Mouse (Mus musculus) T-helper 2 cell (primary cell): ENCODE measurements around the gene Gm20388.

ENCODE experiments used
- in situ Hi-C: fragments of 300-600 bp; cut with MboI, MseI; formaldehyde crosslinking; loops from one replicate; pipeline ENCODE4 v1.15.1; 2025; ENCODE audit warnings: high pct_unique_total_duplicates

Gene Gm20388

DNA sequence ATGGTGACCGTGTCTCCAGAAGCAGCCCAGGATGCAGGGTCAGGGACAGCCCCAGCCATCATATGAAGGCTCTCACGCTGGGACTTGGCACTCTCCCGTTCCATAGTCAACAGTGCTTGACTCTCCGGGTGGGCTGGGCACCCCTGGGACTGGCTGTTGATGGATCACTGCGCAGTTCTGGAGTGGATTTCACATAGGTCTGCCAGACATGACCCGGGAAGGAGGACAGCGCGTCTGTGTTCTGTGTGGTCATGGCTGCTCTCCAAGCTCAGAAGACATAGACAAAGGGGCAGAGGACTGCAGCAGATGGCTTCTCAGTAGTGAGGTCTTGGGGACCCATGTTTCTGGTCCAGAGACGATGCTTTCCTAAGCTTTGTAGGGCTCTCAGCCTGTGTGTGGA, 2140.0 kb downstream of the Gm20388 start:
- in situ Hi-C loops = loop anchor here (5.0 kb wide), 1 partner anchor 82 kb away; no protein-coding TSS in a partner anchor

DNA sequence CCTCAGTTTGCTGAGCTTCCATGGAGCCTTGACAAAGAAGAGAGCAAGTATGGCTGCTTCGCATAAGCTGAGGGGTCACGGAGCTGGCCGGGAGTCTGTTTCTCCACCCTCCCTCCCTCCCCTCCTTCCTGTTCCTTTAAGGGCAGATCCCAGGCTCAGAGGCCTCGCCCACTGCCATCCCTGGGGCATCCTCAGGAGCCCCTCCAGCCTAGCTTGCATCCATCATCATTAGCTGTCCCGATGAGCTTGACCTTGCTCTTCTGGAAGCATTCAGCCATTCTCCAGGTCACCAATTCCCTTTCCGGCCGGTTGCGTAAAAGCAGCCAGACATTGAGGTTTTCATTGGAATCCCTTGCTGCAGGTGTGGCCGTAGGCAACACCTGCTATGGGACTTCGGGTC, 2144.7 kb downstream of the Gm20388 start:
- in situ Hi-C loops = no loop called here

DNA sequence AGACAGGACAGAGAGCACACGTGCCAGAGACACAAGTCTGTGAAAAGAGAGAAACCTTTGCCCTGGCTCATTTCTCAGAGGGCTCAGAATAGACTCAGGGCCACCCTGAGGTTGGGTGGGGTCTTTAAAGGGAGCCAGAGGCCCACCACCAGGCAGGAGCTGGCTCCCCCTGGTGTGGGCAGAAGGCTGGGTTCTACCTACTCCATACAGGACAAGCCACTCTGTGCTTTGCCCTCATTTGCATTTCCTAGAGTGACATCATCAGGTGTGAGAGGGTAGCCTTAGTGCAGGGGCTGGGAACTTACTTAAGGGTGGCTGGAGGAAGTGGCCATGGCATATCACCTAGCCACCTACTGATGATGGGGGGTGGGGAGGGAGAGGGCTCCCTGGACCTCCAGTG, 2145.5 kb downstream of the Gm20388 start:
- in situ Hi-C loops = no loop called here

DNA sequence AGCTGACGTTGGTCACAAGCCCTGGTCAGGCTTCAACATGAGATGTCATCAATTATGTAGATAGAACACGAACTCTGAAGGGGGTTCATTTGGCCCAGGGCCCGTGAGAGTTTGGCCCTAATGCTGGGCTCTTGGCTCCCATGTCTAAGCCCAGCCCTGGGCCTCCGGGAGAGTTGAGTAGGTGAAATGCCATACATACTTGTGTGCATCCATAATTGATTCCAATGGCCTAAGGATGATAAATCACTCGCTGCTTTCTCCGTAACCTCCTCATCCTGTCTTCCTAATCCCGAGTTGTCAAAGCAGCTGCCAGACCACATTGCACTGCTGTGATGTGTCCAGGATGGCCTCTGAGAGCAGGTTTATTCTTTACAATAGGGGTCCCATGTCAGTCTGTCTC, 2146.2 kb downstream of the Gm20388 start:
- in situ Hi-C loops = no loop called here

DNA sequence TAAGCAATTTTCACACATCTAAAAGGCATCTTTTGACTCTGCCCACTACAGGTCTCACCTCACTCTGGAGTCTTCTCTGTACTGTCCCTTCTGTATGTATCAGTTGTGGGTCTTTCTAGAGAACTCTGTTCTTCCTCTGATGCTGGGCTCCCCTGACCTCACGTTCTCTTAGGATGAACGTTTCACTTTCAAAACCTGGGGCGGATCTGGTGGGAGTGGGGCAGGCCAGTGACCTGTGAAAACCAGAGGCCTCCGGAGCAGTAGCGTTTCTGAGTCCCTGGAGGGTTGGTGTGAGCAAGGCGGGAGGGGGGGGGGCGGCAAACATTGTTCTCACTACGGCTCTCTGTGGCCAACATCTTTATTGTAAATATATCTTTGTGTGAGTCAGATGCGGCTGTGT, 2147.9 kb downstream of the Gm20388 start:
- in situ Hi-C loops = no loop called here

DNA sequence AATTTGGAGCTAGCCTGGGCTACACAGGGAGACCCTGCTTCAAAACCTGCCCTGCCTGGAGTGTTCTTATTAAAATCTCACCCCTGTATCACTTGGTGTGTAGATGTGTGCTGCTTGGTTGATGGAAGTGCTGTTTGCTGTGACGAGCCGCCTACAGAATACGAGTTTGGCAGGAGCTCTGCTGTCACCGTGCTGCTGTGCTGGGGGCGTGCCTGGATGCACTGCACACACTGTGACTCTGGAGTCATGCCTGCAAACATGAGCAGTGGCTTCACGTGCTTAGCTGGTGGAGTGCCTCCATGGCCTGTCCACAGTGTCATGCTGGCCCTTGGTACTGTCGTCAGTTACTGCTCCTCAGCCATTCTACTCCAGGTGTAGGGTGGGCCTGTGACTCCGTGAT, 2148.3 kb downstream of the Gm20388 start:
- in situ Hi-C loops = no loop called here

DNA sequence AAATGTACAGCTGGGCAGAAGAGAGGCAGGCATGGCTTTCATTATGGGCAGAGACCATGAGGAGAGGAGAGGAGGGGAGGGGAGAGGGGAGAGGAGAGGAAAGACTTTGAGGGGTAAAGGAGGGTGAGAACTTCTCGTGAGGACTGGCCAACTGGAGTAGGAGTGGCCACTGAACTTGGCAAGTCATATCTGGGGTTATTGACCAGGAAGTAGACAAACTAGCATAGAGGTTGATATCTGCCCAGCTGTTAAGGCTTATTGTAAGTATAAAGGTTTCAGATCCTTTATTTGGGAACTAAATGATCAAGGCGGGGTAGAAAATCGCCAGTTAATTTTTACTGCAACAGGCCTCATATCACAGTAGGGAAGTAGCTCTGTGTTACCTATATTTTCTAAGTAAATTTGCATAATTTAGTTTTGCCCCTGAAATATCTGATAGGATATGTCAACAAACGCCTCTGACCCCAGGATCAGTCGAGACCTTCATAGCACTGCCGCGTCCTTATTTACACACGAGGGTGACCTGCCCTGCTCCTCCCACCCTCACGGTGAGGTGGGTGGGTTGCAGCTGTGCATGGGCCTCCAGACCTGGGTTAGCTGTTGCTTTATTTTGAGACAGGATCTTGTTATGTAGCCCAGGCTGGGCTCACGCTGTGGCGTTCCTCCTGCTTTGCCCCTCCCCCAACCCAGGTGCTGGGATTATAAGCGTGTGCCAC, 2152.0 kb downstream of the Gm20388 start:
- in situ Hi-C loops = no loop called here

DNA sequence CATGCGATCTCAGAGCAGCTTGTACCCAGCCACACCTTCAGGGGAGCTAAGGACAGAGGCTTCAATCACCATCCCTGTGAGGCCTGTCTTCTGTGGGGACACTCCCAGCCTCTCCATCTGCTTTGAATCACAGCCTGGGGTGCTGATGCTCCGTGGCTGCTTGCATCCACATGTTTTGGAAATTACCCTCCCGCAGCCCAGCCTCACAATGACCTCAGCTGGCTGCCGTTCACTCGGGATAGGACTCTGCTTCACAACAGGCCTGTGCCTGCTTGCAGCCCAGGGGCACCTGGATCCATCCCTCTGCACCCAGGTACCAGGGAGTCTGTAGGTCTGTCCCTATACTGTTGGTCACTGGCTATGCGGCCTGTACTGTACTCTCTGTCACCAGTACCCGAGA, 2153.7 kb downstream of the Gm20388 start:
- in situ Hi-C loops = no loop called here

DNA sequence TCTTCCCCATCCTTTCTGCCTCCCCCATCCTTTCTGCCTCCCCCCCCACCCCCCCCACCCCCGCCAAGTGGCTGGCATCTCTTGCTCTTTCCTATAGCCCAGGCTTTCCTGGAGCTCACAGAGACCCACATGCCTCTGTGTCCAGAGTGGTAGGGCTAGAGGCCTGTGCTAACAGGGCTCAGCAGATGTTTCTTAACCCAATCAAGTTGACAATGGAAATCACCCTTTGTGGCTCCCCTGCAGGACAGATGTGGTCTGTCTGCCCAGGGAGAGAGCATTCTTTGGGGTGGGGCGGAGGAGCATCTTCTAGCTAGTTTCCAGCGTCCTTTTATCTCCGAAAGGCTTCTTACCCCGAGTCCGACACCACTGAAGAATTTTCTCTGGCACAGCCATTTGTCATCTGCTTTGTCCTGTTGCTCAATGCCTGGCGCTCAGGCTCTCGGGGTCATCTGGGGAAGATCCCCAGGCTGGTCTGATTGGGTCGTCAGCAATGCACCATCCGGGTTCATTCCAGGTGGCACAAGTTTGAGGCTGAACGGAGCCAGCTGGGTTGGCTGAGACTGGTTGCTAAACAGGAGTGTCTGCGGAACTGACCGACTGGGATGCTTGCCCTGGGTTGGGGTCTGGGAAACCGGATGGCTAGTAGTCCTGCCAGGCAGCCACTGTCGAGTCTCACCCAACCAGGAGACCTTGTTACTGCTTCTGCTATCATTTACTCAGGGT, 2157.3 kb downstream of the Gm20388 start:
- in situ Hi-C loops = no loop called here

DNA sequence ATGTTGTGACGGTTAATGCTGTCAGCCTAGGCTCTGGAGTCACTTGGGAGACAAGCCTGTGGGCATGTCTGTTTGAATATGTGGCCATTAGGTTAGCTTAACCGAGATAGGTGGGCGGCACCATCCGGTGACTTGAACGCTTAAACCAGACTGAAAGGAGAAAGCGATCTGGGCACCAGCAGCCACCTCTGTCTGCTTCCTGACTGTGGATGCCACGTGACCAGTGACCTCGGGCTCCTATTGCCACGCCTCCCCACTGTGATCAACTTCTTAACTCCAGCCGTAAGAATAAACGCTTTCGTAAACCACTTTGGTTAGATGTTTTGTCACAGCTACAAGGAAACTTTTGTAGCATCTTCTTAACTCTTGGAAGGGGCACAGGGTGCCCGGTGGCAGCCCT, 2158.0 kb downstream of the Gm20388 start:
- in situ Hi-C loops = no loop called here

DNA sequence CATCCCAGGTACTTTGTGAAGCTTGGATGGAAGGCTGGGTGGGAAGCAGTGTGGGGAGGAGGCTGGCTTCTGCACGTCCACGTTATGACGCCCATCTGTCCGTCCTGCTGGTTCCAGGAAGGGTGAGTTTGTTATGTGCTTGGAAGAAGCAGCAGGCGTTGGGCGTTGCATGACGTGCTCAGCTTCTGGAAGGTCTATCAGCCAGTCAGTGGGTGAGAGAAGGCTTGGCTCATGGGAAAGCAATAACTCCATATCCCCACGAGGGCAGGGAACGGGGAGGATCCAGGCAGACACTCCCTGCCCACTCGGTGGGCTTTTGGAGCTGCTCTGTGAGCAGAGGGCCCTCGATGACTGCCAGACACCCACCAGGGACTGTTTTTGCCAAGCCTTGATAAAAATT, 2158.6 kb downstream of the Gm20388 start:
- in situ Hi-C loops = no loop called here

DNA sequence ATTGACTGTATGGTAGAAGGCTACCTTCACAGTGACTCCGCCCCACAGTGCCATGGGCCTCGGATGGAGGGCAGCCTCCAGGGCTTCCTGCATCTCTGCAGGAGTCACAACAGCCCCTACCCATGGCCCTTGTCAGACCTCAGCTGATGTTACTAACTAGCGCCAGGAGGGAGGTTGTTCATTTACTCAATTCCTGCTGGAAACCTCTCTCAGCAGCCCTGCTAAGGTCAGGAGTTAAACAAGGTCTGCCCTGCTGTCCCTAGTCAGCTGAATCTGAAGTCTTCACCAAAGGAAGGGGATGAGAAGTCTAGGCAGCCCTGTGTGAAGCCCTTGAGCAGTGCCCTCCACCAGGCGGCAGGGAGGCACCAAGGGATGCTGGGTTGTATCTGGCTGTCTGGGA, 2160.6 kb downstream of the Gm20388 start:
- in situ Hi-C loops = no loop called here

DNA sequence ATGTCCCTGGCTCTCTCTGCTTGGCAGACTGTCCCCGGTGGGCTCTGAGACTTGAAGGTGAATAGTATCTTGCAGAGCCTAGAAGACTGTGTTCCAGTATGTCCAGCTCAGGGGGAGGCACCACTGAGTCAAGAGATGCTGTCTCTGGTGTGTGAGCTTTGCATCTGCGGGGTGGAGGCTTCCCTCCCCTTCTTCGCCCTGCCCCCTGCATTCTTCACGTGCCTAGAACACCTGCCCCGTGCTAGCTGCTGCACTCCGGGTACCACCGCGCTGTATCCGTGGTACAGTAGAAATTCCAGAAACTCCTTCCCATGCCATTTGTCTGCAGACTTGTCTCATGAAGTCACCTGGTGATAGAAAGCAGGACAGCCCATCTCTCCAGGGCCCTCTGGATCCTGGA, 2163.3 kb downstream of the Gm20388 start:
- in situ Hi-C loops = no loop called here

DNA sequence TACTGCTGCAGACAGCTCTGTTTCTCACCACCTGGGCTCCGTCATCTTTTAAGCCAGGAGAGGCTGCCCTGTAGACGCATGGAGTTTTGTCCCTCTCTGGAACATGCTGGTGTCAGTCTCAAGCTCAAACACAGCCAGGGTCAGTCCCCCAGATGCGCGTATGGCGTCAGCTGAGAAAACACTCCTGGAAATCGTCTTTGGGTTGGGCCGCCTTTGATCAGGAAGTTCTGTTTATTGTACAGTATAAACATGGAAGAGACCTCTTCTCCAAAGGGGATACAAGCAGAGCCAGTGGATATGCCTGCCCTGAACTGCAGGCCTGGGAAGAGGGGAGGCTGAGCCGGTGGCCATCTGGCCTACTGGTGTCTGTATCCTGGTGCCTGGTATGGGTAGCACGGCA, 2163.8 kb downstream of the Gm20388 start:
- in situ Hi-C loops = no loop called here

DNA sequence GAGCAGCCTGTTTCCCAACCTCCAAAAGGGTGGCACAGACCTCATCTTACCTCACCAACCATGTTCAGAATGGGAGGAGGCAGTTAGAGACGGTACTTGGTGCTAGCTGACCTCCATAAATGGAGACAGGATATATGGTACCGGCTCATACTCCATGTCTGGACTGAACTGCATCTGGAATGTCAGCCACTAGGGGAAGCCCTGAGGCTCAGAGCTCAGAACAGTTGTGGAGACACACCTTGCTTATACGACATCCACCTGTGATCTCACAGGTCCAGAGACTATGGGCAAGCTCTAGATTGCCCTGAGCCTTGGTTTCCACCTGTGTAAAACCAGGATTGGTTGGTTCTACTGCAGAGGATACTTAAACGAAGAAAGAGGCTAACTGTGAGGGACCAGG, 2164.3 kb downstream of the Gm20388 start:
- in situ Hi-C loops = no loop called here

DNA sequence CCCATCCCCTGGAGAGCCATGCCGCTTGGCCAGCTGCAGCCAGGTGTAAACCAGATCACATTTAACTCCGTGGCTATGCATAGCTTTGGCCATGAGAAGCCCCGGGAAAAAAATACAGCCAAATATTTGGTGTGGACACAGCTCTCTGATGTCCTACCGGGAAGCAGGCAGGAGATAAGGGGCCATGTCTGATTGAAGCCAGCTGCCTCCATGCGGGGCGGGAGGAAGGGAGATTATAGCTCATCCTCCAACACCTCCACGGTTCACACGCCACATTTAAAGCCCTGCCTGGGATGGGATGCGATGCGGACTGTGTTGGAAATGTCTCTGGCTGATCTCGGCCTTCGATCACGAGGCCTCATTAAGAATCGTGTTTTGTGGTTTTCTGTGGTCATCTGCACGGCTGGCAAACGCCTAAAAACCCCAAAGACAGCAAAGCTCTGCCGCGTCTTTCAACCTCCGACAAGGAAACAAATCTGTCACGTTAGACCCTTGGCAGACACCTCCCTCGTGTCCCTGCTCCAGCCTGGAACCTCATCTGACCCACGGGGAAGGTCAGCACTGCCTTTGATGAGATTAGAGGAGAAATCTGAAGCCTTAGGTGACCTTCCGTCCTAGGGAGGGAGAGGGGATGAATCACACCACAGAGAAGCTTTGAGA, 2165.7 kb downstream of the Gm20388 start:
- in situ Hi-C loops = no loop called here

DNA sequence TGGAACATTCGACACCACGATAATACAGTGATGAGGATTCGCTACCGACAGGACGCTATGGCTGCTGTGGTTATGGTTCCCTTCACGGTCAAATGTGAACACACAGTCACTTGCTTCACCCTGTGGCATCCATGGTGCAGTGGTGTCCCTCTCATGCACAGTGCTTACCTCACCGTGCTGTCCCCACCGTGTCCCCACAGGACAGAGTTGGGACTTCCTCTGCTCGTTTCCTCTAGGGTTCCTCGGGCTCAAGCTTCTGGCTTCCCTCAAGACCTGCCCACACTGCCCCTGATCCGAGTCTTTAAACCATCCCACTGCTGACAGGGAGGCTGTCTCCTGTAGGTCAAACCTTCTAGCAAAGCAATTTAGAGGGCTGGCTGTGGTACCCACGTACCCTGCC, 2167.7 kb downstream of the Gm20388 start:
- in situ Hi-C loops = no loop called here

DNA sequence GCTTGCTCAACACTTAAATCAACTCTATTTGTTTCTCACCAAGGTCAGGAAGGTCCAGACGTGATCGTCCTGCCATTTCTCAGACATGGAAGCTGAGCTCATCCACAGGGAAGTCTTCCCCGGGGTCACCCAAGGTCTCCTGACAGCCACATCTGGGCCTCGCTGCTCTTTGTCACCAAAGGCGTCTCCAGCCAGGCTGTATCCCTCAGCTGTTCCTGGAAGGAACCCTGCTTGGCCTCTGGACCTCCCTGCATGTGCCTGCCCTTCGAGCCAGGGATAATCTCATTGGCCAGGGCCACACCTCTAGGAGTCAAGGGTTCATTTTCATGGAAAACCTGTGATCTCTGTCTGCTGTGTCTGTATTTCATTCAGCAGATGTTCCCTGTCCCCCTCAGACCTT, 2168.5 kb downstream of the Gm20388 start:
- in situ Hi-C loops = no loop called here

DNA sequence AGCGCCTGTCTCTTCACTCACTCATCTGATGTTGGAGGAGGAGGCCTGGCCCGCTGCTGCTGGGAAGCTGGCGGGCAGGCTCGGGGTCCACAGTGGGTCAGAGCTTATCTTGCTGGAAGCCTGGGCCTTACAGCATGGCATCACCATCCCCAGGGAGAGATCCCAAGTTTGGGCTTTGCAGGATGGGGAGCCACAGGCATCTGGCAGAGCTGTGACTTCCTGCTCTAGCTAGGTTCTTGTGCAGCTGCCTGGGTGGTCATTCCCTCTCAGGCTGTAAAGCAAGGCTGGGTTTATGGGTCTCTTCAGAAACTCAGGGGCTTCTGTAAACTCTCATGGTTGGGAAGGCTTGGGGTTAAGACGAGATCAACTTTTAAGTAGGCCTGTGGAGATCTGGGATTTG, 2169.7 kb downstream of the Gm20388 start:
- in situ Hi-C loops = no loop called here

DNA sequence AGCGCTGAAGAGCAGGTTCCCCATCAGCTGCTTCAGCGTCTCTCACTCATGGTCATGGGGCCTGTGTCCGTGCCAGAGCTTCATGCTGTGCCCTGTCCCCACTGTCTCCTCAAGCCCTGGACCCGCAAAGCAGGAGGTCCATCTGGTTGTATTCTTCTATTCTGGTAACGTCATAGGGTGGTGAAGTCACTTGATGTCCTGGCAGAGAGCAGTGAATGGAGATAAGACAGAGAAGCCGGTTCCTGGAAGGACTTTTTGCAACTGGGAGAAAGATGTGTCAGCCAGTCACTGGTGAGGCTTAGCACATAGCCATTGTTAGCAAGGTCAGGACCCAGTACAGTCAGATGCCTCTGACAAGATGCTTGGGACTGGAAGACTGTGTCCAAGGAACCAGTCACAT, 2172.8 kb downstream of the Gm20388 start:
- in situ Hi-C loops = no loop called here

DNA sequence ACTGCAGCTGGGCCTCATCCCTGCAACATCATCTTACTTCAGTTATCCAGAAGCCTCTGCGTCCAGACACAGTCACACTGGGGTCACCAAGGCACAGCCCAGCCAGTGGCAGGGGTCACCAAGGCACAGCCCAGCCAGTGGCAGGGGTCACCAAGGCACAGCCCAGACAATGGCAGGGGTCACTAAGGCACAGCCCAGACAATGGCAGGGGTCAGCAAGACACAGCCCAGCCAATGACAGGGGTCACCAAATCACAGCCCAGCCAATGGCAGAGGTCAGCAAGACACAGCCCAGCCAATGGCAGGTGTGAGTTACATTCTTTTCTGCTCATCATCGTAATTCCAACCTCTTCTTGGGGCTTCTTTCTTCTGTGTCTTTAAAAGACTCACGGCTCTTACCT, 2173.5 kb downstream of the Gm20388 start:
- in situ Hi-C loops = no loop called here

DNA sequence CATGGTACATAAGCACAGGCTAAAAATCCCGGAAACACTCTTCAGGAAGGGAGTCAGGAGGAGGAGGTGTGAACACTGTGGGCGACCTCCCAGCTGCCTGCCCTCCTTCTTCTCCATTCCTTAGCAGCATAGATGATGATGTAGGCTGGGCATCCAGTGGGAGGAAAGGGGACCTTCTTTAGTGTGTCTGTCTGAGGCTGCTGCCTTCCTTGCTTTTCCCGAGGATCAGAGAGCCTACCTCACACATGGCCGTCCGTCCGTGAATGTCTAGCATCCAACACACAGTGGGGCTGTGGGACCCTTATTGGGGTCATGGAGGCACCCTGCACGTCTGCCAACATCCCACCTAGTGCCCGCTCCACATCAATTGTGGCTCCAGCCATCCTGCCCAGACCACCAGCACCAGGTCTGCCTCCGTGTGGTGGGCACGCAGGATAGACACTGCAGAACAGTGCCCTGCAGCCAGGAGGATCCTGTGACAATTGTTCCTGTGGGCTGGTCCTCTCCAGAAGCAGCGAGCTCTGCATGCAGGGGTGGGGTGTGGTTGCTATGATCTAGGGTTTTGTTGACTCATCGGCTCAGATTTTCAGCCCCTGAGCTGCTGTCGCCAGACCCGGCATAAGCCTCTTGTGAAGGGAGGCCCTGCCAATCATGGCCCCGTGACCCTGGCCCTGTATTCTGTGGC, 2174.2 kb downstream of the Gm20388 start:
- in situ Hi-C loops = no loop called here
